Mouse (Mus musculus): Measurements from ENCODE around the gene Pik3r1. TPM values are rescaled to one million over a fixed set of nuclear protein-coding genes. Genes with fewer than 3 reads are reported as not detected.

The Pik3r1 gene
- 100 to 1,000 TPM; 124 to 134 (median 126) TPM for total RNA-seq (2022)

GRCm38 (mm10) chr13:101767809-101768629, at the start of gene Pik3r1:
TSS of gene Pik3r1 (minus strand) at chr13:101768217.
- peak; percentile 83 to 94 for DNase-seq (ENCODE audit: low spot score in 2 of 2)

DNA sequence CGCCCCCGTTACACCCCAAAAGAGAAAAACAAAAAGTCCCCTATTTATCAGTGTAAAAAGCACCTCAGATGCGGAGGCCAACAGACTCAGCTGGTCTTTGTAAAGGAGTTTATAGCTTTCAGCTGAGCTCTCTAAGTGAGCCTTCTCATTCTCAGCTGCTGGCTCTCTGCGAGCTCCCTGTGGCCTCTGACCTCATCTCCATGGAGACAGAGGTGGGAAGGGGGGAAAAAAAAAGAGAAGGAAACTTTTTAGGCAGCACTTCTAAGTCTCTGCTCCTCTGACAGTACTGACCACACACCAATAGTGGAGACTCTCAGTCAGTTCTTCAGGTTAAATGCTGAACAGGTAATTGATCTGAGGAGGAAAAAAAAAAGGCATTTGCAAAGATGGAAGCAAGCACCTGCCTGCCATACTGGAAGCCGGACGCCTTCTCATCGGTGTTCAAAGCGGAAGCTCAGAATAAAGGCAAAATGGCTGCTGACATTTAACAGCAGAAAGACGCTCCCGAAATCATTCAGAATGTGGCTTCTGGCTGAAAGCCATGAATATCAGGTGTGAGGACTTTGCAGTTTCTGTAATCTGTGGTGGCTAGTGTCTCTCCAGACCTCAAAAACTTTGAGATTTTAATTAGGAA, 45.4 kb upstream of the Pik3r1 start:
- no peak for DNase-seq (ENCODE audit: low spot score in 2 of 2)

DNA sequence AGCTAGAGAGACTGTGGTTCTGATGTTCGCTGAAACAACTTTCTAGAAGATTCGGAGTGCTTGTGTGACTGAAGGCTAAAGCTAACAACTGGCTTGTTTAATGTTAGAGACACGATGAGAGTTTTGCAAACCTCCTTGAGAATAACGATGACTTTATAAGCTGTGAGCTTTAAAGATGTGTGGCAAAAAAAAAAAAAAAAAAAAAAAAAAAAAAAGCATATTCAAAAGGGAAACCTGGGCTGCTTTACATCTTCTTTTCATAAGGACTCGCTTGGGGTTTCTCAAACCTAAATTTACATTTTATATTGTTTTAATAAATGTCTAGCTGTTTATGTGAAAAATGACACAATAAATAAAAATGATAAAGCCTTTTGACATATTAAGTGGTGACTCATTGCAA, 44.3 kb upstream of the Pik3r1 start:
- DNase-seq (ENCODE audit: low spot score in 2 of 2), result no peak

- peak; percentile 21 to 31 for DNase-seq (ENCODE audit: low spot score in 2 of 2)
These were observed 43.9 kb upstream of the Pik3r1 start for GRCm38 (mm10) chr13:101811882-101812281.

GRCm38 (mm10) chr13:101810667-101811066, 42.6 kb upstream of the Pik3r1 start:
- peak in 1 of 2 experiments; percentile 68 for DNase-seq (ENCODE audit: low spot score in 2 of 2)

DNA sequence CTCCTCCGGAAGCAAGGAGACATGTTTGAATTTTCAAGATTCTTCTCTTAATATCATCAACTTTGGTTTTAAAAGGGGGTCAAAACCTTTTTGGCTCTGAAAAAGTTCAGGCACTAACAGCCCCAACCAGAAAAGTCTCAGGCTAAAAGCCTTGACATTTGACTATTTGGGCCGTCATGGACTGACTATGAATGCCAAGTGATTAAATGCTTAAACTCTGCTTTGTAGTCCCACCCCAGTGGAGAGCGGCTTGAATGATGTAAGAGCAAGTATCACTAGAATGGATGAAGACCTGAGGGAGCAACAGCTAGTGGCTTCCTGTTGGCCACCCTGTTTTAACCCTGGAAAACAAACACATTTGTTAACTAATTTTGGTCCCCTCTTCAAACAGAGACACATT, 41.8 kb upstream of the Pik3r1 start:
- DNase-seq (ENCODE audit: low spot score in 2 of 2), result no peak

DNA sequence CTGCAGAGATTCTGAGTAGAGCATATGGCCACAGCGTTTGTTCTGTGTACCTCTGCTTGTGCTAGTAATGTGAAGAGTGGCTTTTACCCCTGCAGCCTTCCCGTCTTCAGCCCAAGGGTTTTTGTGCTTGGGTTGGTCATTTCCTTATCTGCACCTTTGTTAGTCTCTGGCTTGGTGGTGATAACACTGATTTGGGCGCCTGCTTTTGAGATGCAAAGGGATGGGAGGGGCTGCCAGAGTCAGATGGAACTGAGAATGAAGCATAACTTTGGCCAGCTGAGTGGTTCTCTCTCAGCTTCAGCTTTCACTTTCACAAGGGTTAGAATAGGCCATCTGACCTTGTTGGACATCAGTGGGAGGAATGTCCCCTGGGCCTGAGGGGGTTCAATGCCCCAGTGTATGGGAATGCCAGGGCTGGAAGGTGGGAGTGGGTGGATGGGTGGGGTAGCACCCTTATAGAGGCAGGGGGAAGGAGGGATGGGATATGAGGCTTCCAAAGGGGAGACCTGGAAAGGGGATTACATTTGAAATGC, 37.6 kb upstream of the Pik3r1 start:
- DNase-seq (ENCODE audit: low spot score in 2 of 2), result no peak

DNA sequence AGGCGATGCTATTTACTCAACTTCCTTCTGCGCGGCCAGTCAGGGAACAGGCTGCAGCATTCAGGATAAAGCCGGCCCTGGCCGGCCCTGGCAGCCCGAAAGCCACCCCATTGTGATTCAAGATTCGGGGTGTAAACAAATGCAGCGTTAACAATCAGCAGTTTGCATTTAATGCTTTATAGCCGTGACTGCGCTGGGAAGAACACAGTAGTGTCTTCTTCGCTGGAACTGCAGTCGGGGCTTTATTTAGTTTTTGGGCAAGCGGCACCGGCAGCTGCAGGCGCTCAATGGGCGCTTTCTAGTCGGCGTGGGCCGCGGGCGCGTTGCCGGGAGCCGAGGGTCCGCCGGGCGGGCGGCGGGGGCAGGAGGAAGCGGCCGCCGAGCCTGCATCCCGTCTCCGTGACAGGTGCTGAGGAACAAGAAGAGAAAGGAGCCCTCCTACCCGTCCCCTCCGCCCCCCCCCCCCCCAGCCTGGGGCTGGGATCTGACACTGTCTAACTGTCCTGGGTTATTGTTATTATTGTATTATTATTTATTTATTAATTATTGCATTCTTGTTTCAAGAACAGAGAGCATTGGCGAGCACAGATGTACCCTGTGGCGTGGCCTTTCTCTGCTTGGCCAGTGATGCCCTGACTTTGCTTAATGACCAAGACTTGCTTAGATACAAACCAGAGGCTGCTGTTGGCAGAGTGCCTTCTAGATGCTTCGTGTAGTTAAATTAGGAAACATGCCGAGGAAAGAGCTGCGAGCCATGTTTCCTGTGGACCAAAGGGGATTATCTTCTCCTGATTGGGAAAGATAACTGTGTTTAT, 33.6 kb upstream of the Pik3r1 start:
- DNase-seq (ENCODE audit: low spot score in 2 of 2), result peak; percentile 49 to 68

GRCm38 (mm10) chr13:101800833-101801371, 32.9 kb upstream of the Pik3r1 start:
- DNase-seq (ENCODE audit: low spot score in 2 of 2), result no peak

- no peak for DNase-seq (ENCODE audit: low spot score in 2 of 2)
These were observed 32.1 kb upstream of the Pik3r1 start for GRCm38 (mm10) chr13:101800021-101800596.

GRCm38 (mm10) chr13:101799318-101799717, 31.3 kb upstream of the Pik3r1 start:
- no peak for DNase-seq (ENCODE audit: low spot score in 2 of 2)

GRCm38 (mm10) chr13:101798522-101798921, 30.5 kb upstream of the Pik3r1 start:
- DNase-seq (ENCODE audit: low spot score in 2 of 2), result no peak

DNA sequence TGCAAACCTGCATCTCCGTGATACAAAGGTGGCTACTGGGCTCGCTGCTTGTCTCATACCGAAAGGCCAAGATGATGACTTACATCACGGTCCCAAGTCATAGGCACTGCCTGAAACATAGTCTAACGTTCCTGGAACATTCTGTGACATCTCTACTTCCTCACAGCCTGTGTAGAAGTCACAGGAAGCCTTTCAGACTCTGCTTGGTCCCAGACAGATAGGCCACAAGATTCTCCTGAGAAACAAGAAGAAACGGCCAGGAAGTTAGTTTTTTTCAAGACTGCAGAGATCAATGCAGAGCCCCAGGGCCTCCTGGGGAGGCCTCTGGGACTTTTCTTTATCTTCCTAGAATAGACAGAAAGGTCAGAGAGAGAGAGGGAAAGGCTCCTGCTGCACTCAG, 29.0 kb upstream of the Pik3r1 start:
- DNase-seq (ENCODE audit: low spot score in 2 of 2), result no peak

- no peak for DNase-seq (ENCODE audit: low spot score in 2 of 2)
These were observed 17.7 kb upstream of the Pik3r1 start for GRCm38 (mm10) chr13:101785705-101786104.

- no peak for DNase-seq (ENCODE audit: low spot score in 2 of 2)
These were observed 16.8 kb upstream of the Pik3r1 start for GRCm38 (mm10) chr13:101784651-101785289.

DNA sequence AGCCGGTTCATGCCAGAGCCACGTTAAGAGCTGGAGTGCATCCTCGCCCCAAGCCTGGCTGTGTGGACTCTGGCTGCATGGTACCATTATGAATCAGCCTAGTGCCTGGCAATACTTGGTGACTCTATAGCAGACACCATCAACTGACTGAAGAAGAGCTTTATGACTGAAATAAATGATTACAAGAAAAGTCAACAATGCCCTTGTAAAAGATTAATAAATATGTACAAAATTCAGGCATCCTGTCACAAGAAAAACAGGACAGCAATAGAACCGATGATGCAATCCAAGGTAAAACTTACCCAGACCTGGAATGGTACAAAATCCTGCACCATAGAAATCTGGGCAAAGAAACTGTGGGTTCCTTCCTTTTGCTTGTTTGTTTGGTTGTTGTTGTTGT, 11.0 kb upstream of the Pik3r1 start:
- no peak for DNase-seq (ENCODE audit: low spot score in 2 of 2)

DNA sequence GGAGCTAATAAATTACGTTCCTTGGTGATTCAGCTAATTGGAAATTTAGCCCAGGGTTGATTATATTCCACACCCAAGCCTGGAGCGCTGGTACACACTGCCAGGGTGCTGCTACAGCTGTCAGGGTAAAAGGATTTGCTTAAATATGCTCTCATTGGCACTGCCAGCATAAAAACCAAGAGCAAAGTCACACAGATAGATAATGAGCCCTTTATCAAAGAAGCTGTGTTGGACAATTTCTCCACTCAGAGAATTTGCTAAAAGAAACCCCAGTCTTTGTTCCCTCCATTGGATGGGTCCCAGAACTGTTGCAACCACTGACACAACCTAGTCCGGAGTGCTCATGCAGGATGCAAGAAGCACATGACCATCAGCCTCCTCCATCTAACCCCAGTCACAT, 9.8 kb upstream of the Pik3r1 start:
- no peak for DNase-seq (ENCODE audit: low spot score in 2 of 2)

GRCm38 (mm10) chr13:101771071-101771470, 3.1 kb upstream of the Pik3r1 start:
- no peak for DNase-seq (ENCODE audit: low spot score in 2 of 2)

GRCm38 (mm10) chr13:101769955-101770354, 1.9 kb upstream of the Pik3r1 start:
- no peak for DNase-seq (ENCODE audit: low spot score in 2 of 2)

- peak; percentile 65 to 66 for DNase-seq (ENCODE audit: low spot score in 2 of 2)
These were observed 594 bp upstream of the Pik3r1 start for GRCm38 (mm10) chr13:101768630-101768991.

Measured in left cerebral cortex, adult 8-10 months (tissue).